Mouse (Mus musculus) liver, embryonic 14.5 days (tissue): ENCODE measurements around the gene Dnm1.

Experiments
- CTCF ChIP-seq: IDR thresholded peaks from 2 replicates; pipeline ENCODE4 v1.5.1; 2016; ENCODE audit warnings: antibody characterized with exemption, low read depth, control low read depth
- EP300 ChIP-seq: IDR thresholded peaks from 2 replicates; pipeline ENCODE4 v1.6.1; 2016; ENCODE audit warnings: antibody characterized with exemption, low read depth

- no peak for TF ChIP-seq EP300
- no peak for TF ChIP-seq CTCF
Observed at GRCm38 (mm10) chr2:32364121-32364520, 11.0 kb upstream of the Dnm1 start.
